Mouse (Mus musculus) embryonic facial prominence, embryonic 15.5 days (tissue): ENCODE data around the gene Gm10318. TPM values are rescaled to one million over a fixed set of nuclear protein-coding genes. Genes with fewer than 3 reads are reported as not detected.
A peak's percentile ranks its signal among the peaks of the same experiment; 100 is the strongest.

ENCODE experiments used
- ATAC-seq: fragments of 200-750 bp; cut with Nextera tagmentation; 2 replicates; pipeline ENCODE4 v1.8.0; 2017; ENCODE audit warnings: low read depth, moderate TSS enrichment; ENCODE audit not compliant: insufficient number of reproducible peaks, low FRiP score, low TSS enrichment
- H3K27ac ChIP-seq: fragments of 300-500 bp; sonication (generic); replicated peaks from 2 replicates; pipeline ENCODE4 v1.5.1; 2015; ENCODE audit warnings: mild to moderate bottlenecking, inconsistent platforms
- H3K27me3 ChIP-seq: fragments of 300-500 bp; sonication (generic); 2 replicates; pipeline ENCODE4 v1.6.1; 2015; ENCODE audit warnings: inconsistent platforms
- H3K36me3 ChIP-seq: fragments of 300-500 bp; sonication (generic); 2 replicates; pipeline ENCODE4 v1.6.1; 2015; ENCODE audit warnings: mild to moderate bottlenecking, inconsistent platforms
- H3K4me1 ChIP-seq: fragments of 300-500 bp; sonication (generic); 2 replicates; pipeline ENCODE4 v1.6.1; 2015; ENCODE audit warnings: inconsistent platforms
- H3K4me2 ChIP-seq: fragments of 300-500 bp; sonication (generic); replicated peaks from 2 replicates; pipeline ENCODE4 v1.6.1; 2015; ENCODE audit warnings: mild to moderate bottlenecking, inconsistent platforms
- H3K4me3 ChIP-seq: fragments of 300-500 bp; sonication (generic); replicated peaks from 2 replicates; pipeline ENCODE4 v1.5.1; 2015; ENCODE audit warnings: mild to moderate bottlenecking, inconsistent platforms
- H3K9ac ChIP-seq: fragments of 300-500 bp; sonication (generic); 2 replicates; pipeline ENCODE4 v1.6.1; 2015; ENCODE audit warnings: inconsistent platforms
- H3K9me3 ChIP-seq: fragments of 300-500 bp; sonication (generic); replicated peaks from 2 replicates; pipeline ENCODE4 v1.6.1; 2016; ENCODE audit warnings: inconsistent platforms
- WGBS: fragments of 180-500 bp; shearing (Covaris S2); methylation state at CpG from one replicate; pipeline ENCODE4 v1.1.7; 2015; 5-methylcytosine and 5-hydroxymethylcytosine counted together
- polyA plus RNA-seq: library from polyadenylated mRNA; unstranded; fragments of >200 nt; fragmentation: Nextera tagmentation; extraction: Ambion mirVana; gene quantifications from 2 replicates; pipeline ENCODE4 v1.2.1, GENCODE M21; 2015

The Gm10318 gene
- polyA plus RNA-seq, 1 experiment from 2014 or later = 3.0 TPM

- Histone ChIP-seq H3K27me3 (0 out of 2 replicates have a peak, but pooled peaks cover 2% of the 10 kb centered on the region), H3K27ac (no peak overlapping the region), H3K4me3 (no peak overlapping the region), H3K4me1 (no peaks in the 10 kb centered on the region), H3K9ac (no peak overlapping the region), H3K9me3 (0 out of 2 replicates have a peak, but pooled peaks cover 13% of the 10 kb centered on the region), H3K4me2 (no peak overlapping the region), H3K36me3 (no peaks in the 10 kb centered on the region)
- ATAC-seq = no peak
- WGBS = 78% methylated on average over 2 of the region's 2 CpGs
Observed at GRCm38 (mm10) chr10:77847538-77847937, 5.1 kb upstream of the Gm10318 start.

GRCm38 (mm10) chr10:77861675-77862074 is 9.0 kb downstream of the Gm10318 start, which contains the start of gene Gm3285:
Gene Gm3285, plus strand, starts transcription at chr10:77861975.
- no peaks in the 10 kb centered on the region for H3K36me3 ChIP-seq
- H3K27me3 ChIP-seq = no peaks in the 10 kb centered on the region
- 49% methylated on average over 7 of the region's 7 CpGs for WGBS
- no peak within 1 kb of the TSS for H3K9ac ChIP-seq
- no peaks in the 10 kb centered on the region for H3K9me3 ChIP-seq
- H3K27ac ChIP-seq = no peak within 1 kb of the TSS
- 0 out of 2 replicates have a peak, but pooled peaks cover 6% of the 10 kb centered on the region for H3K4me1 ChIP-seq
- H3K4me2 ChIP-seq = no peak within 1 kb of the TSS
- no peak within 1 kb of the TSS for H3K4me3 ChIP-seq
- no peak for ATAC-seq

DNA sequence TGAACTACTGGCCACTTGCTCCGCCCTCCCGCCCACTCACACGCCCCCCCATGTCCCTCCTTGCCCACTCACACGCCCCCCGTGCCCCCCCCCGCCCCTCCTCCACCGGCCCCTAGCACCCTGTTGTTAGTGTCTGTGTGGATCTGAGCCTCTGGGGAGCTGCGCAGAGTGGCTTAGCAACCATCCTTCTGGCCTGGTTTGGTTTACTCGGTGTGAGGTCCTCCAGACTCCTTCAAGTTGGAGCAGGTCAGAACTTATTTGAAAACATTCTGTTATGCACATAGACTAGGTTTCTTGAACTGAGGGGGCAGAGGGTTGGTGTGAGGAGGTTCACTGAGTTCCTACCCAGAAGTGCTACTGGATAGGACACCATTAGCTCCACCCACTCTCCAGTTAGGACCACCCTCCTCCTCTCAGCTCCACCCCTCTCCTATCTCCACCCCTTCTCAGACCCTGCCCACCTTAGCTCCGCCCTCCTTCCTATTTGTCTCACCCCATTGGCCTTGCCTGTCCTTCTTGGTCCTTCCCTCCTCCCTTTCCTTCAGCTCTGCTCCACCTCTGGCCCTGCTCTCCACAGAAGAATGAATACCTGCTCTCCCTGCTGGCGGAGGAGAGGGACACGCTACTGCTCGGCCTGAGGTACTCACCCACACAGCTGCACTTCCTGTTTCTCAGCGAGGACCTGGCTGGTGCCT is 11.6 kb downstream of the Gm10318 start:
- peak; percentile 69; the same call in 1 of the 2 replicates for ATAC-seq
- no peaks in the 10 kb centered on the region for H3K27me3 ChIP-seq
- H3K27ac ChIP-seq = 0 out of 2 replicates have a peak overlapping the region, but pooled peaks have one; percentile 11
- H3K4me1 ChIP-seq = 0 out of 2 replicates have a peak, but pooled peaks cover 6% of the 10 kb centered on the region
- peak overlapping the region; percentile 20; the same call in 1 of the 2 replicates for H3K4me3 ChIP-seq
- H3K9me3 ChIP-seq = no peaks in the 10 kb centered on the region
- H3K9ac ChIP-seq = no peak overlapping the region
- 19% methylated on average over 14 of the region's 14 CpGs for WGBS
- no peaks in the 10 kb centered on the region for H3K36me3 ChIP-seq
- peak overlapping the region; percentile 31 for H3K4me2 ChIP-seq

DNA sequence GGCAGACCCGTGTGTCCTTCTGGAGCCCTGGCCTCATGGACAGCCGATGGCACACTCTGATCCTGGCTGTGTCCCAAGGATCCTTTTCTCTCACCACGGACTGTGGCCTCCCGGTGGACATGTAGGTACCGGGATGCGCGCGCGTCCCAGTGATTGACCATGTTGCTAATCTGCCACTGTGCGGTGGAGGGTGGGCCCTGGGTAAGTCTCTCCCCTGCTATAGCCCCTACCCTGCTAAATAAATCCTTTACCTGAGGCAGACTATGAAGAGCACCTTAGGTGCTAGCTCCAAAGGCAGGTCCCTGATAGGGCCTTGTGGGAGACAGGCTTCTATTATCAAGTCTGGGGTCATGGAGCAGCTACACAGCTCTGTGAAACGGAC is 12.1 kb downstream of the Gm10318 start:
- H3K4me2 ChIP-seq = peak overlapping the region; percentile 31
- WGBS = 21% methylated on average over 11 of the region's 11 CpGs
- H3K4me1 ChIP-seq = 0 out of 2 replicates have a peak, but pooled peaks cover 6% of the 10 kb centered on the region
- no peaks in the 10 kb centered on the region for H3K27me3 ChIP-seq
- no peaks in the 10 kb centered on the region for H3K9me3 ChIP-seq
- H3K27ac ChIP-seq = no peak overlapping the region
- H3K9ac ChIP-seq = no peak overlapping the region
- no peaks in the 10 kb centered on the region for H3K36me3 ChIP-seq
- no peak for ATAC-seq
- peak overlapping the region; percentile 20; the same call in 1 of the 2 replicates for H3K4me3 ChIP-seq

DNA sequence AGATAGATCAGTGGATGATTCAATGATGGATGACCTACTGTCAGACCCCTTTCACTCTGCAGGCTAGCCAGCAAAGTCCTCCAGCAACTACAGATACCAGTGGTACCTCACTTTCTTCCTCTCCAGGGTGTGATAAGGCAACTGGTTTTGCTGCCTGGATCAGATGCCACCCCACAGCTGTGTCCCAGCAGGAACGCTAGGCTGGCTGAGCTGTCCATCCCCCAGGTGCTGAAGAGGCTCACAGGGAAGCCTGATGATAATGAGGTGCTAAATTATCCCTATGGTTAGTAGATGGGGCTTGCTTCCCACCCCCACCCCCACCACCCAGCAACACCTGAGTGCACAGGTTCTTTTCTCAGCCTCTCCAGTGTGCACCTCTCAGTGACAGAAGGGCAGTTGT is 14.9 kb downstream of the Gm10318 start:
- no peaks in the 10 kb centered on the region for H3K36me3 ChIP-seq
- ATAC-seq = no peak
- 0 out of 2 replicates have a peak, but pooled peaks cover 6% of the 10 kb centered on the region for H3K4me1 ChIP-seq
- no peaks in the 10 kb centered on the region for H3K9me3 ChIP-seq
- no peak overlapping the region for H3K9ac ChIP-seq
- H3K4me3 ChIP-seq = no peak overlapping the region
- H3K4me2 ChIP-seq = no peak overlapping the region
- no peak overlapping the region for H3K27ac ChIP-seq
- WGBS = 4% methylated on average over 1 of the region's 1 CpGs
- H3K27me3 ChIP-seq = no peaks in the 10 kb centered on the region

DNA sequence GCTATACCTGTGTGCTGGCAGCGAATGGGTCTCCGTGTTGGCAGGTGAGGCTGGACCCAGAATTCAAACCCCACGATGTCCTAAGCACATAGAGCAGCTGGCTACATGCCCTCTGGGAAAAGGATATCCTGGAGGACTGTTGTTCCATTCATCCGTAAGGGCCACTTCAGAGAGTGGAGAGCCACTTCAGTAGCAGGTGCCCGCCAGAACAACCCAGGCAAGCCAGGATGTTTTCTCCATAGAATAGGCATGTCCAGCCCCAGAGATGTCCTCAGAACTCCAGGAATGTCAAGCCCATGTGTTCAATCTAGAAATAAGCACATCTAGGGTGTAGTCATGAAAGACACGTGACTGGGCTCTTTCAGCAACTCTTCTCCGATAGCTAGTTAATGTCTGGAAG is 17.0 kb downstream of the Gm10318 start:
- no peaks in the 10 kb centered on the region for H3K27me3 ChIP-seq
- no peak overlapping the region for H3K4me2 ChIP-seq
- no peak for ATAC-seq
- H3K9ac ChIP-seq = no peak overlapping the region
- H3K36me3 ChIP-seq = no peaks in the 10 kb centered on the region
- H3K9me3 ChIP-seq = no peaks in the 10 kb centered on the region
- no peak overlapping the region for H3K4me3 ChIP-seq
- WGBS = 82% methylated on average over 7 of the region's 7 CpGs
- H3K4me1 ChIP-seq = 0 out of 2 replicates have a peak, but pooled peaks cover 2% of the 10 kb centered on the region
- H3K27ac ChIP-seq = no peak overlapping the region

GRCm38 (mm10) chr10:77878985-77879384 is 26.3 kb downstream of the Gm10318 start:
- Histone ChIP-seq H3K4me3 (no peak overlapping the region), H3K9me3 (no peaks in the 10 kb centered on the region)
- ATAC-seq = no peak

DNA sequence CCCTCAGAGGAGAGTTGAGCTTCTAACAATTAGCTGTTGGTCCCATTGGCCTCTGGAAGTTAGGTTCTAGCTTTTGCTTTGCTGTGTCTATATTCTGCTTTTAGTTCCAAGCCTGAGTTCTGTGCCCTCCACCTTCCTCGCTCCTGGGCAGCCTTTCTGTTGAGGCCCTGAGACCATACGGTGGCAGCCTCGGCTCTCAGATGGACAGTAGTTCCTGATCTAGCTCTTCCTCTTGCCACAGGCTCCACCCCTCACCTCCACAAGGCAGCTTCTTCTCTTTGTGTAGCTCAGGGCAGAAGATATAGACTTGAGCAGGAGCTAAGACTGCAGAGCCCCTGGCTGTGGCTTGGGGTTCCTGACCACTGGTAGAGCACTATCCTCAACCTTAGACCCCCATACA is 27.6 kb downstream of the Gm10318 start:
- H3K9me3 ChIP-seq = no peaks in the 10 kb centered on the region
- H3K27me3 ChIP-seq = no peaks in the 10 kb centered on the region
- H3K9ac ChIP-seq = no peak overlapping the region
- no peak overlapping the region for H3K4me2 ChIP-seq
- no peaks in the 10 kb centered on the region for H3K36me3 ChIP-seq
- no peaks in the 10 kb centered on the region for H3K4me1 ChIP-seq
- WGBS = 77% methylated on average over 3 of the region's 3 CpGs
- no peak overlapping the region for H3K4me3 ChIP-seq
- no peak overlapping the region for H3K27ac ChIP-seq
- ATAC-seq = no peak

More at GRCm38 (mm10) chr10:77878985-77879384, 26.3 kb downstream of the Gm10318 start:
- H3K27ac ChIP-seq = no peak overlapping the region
- no peak overlapping the region for H3K4me2 ChIP-seq
- no peaks in the 10 kb centered on the region for H3K4me1 ChIP-seq
- H3K36me3 ChIP-seq = no peaks in the 10 kb centered on the region
- no peak overlapping the region for H3K9ac ChIP-seq
- 69% methylated on average over 6 of the region's 6 CpGs for WGBS
- no peaks in the 10 kb centered on the region for H3K27me3 ChIP-seq

DNA sequence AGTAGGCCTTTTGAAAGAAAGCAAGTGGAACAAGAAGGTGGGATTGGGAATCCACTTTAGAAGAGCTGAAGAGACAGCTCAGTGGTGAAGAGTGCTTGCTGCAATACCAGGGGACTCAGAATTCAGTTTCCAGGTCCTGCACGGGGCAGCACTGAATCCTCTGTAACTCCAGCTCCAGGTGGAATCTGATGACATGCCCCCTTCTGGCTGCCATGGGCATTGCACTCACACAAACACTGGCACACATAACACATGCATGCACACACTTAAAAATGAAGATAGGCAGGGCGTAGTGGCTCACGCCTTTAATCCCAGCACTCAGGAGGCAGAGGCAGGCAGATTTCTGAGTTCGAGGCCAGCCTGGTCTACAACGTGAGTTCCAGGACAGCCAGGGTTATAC is 29.9 kb downstream of the Gm10318 start:
- Histone ChIP-seq H3K4me3 (no peak overlapping the region), H3K27me3 (no peaks in the 10 kb centered on the region), H3K36me3 (no peaks in the 10 kb centered on the region), H3K9ac (no peak overlapping the region), H3K4me1 (no peaks in the 10 kb centered on the region), H3K27ac (no peak overlapping the region), H3K4me2 (no peak overlapping the region), H3K9me3 (no peaks in the 10 kb centered on the region)
- ATAC-seq = no peak
- 83% methylated on average over 5 of the region's 5 CpGs for WGBS

DNA sequence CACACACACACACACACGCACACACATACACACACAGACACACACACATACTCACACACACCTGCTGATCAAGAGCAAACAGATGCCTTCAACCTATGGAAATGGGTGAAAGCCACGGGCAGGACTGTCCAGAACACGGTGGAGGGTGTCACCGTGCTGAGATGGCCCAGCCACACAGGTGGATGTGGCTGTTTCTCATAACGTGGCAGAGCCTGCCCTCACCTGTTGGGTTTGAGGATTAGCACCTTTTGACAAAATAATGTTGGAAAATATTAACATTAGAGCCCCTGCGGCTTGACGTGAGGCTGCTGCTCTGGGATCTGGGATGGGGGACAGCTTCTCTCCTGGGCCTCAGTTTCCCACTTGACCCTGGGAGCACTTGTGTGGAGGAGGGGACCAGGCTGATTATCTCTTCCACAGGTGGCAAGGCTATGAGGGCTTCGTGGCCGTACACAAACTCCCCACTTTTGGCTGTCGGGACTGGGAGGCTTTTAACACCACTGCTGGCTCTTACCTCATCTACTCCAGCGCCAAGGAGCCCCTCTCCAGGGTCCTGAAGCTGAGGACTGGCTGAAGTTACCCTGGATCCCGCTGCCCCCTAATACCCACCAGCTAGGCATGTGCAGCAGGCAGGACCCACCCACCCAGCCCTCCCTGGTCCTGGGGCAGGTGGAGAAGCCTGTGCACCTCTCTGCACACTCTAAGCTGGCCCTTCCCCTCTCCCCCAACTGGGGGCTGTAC is 33.5 kb downstream of the Gm10318 start:
- Histone ChIP-seq H3K27ac (no peak overlapping the region), H3K4me3 (no peak overlapping the region), H3K4me1 (no peaks in the 10 kb centered on the region), H3K27me3 (no peaks in the 10 kb centered on the region), H3K4me2 (no peak overlapping the region), H3K9ac (no peak overlapping the region), H3K9me3 (no peaks in the 10 kb centered on the region), H3K36me3 (no peaks in the 10 kb centered on the region)
- WGBS = 51% methylated on average over 12 of the region's 12 CpGs
- no peak for ATAC-seq

- Histone ChIP-seq H3K4me1 (no peaks in the 10 kb centered on the region), H3K36me3 (no peaks in the 10 kb centered on the region), H3K9me3 (no peaks in the 10 kb centered on the region), H3K4me2 (no peak overlapping the region), H3K9ac (no peak overlapping the region), H3K27ac (no peak overlapping the region), H3K4me3 (no peak overlapping the region), H3K27me3 (no peaks in the 10 kb centered on the region)
- WGBS = 84% methylated on average over 8 of the region's 8 CpGs
- no peak for ATAC-seq
Observed at GRCm38 (mm10) chr10:77890987-77891565, 38.4 kb downstream of the Gm10318 start.
